Mouse (Mus musculus): ENCODE results near the gene Alkbh6. TPM values are rescaled to one million over a fixed set of nuclear protein-coding genes. Genes with fewer than 3 reads are reported as not detected.

Gene Alkbh6
- polyA plus RNA-seq (2014; fragmentation: Nextera tagmentation; extraction: Ambion mirVana), result 70.7 and 79.3 TPM in 2 replicates

- Histone ChIP-seq H3K27ac (ENCODE audit: low read depth) (peak within 1 kb of the TSS; percentile 59), H3K4me3 (ENCODE audit: low read depth, low read length) (peak within 1 kb of the TSS; percentile 79), H3K27me3 (replicated peaks; ENCODE audit: control insufficient read depth, insufficient read depth, low read length) (no peaks in the 10 kb centered on the region), H3K4me2 (ENCODE audit: low read length) (peak within 1 kb of the TSS; percentile 90), H3K4me1 (replicated peaks; ENCODE audit: control insufficient read depth, insufficient read depth, low read length) (peaks cover 17% of the 10 kb centered on the region; the same call in 1 of the 2 replicates), H3K9me3 (ENCODE audit: control insufficient read depth, low read length) (no peaks in the 10 kb centered on the region), H3K9ac (ENCODE audit: low read length) (peak within 1 kb of the TSS; percentile 61), H3K36me3 (ENCODE audit: control insufficient read depth, insufficient read depth, low read length) (peaks cover 33% of the 10 kb centered on the region)
- ATAC-seq (replicated peaks; ENCODE audit: low FRiP score, low TSS enrichment, low read depth) (peak; percentile 99), DNase-seq (ENCODE audit: low spot score) (peak; percentile 92)
- 4% methylated on average over 27 of the region's 27 CpGs for WGBS
Observed at GRCm38 (mm10) chr7:30308076-30309005, at the start of gene Alkbh6. Alkbh6 (plus strand) TSS chr7:30308717.

- no peak for ATAC-seq (replicated peaks; ENCODE audit: low FRiP score, low TSS enrichment, low read depth)
- H3K4me3 ChIP-seq (ENCODE audit: low read depth, low read length), result no peak overlapping the region
- 73% methylated on average over 2 of the region's 2 CpGs for WGBS
Observed at GRCm38 (mm10) chr7:30265041-30265440, 43.5 kb upstream of the Alkbh6 start.

GRCm38 (mm10) chr7:30265531-30265930, 43.0 kb upstream of the Alkbh6 start:
- H3K9ac ChIP-seq (ENCODE audit: low read length), result no peak overlapping the region
- H3K9me3 ChIP-seq (ENCODE audit: control insufficient read depth, low read length), result no peaks in the 10 kb centered on the region
- H3K4me3 ChIP-seq (ENCODE audit: low read depth, low read length), result no peak overlapping the region
- no peak overlapping the region for H3K27ac ChIP-seq (ENCODE audit: low read depth)
- DNase-seq (ENCODE audit: low spot score), result no peak
- 93% methylated on average over 5 of the region's 5 CpGs for WGBS
- H3K4me2 ChIP-seq (ENCODE audit: low read length), result no peak overlapping the region
- H3K27me3 ChIP-seq (replicated peaks; ENCODE audit: control insufficient read depth, insufficient read depth, low read length), result no peaks in the 10 kb centered on the region
- no peak for ATAC-seq (replicated peaks; ENCODE audit: low FRiP score, low TSS enrichment, low read depth)
- no peaks in the 10 kb centered on the region for H3K4me1 ChIP-seq (replicated peaks; ENCODE audit: control insufficient read depth, insufficient read depth, low read length)
- H3K36me3 ChIP-seq (ENCODE audit: control insufficient read depth, insufficient read depth, low read length), result peaks cover 24% of the 10 kb centered on the region

More at GRCm38 (mm10) chr7:30265041-30265440, 43.5 kb upstream of the Alkbh6 start:
- H3K27ac ChIP-seq (ENCODE audit: low read depth), result no peak overlapping the region
- no peaks in the 10 kb centered on the region for H3K9me3 ChIP-seq (ENCODE audit: control insufficient read depth, low read length)
- no peaks in the 10 kb centered on the region for H3K27me3 ChIP-seq (replicated peaks; ENCODE audit: control insufficient read depth, insufficient read depth, low read length)
- no peak for DNase-seq (ENCODE audit: low spot score)
- no peak overlapping the region for H3K4me2 ChIP-seq (ENCODE audit: low read length)
- H3K36me3 ChIP-seq (ENCODE audit: control insufficient read depth, insufficient read depth, low read length), result peaks cover 20% of the 10 kb centered on the region
- no peaks in the 10 kb centered on the region for H3K4me1 ChIP-seq (replicated peaks; ENCODE audit: control insufficient read depth, insufficient read depth, low read length)
- no peak overlapping the region for H3K9ac ChIP-seq (ENCODE audit: low read length)

- no peaks in the 10 kb centered on the region for H3K4me1 ChIP-seq (replicated peaks; ENCODE audit: control insufficient read depth, insufficient read depth, low read length)
- 85% methylated on average over 7 of the region's 7 CpGs for WGBS
- ATAC-seq (replicated peaks; ENCODE audit: low FRiP score, low TSS enrichment, low read depth), result no peak
Observed at GRCm38 (mm10) chr7:30265935-30266334, 42.6 kb upstream of the Alkbh6 start.

GRCm38 (mm10) chr7:30266780-30267179, 41.7 kb upstream of the Alkbh6 start:
- peaks cover 24% of the 10 kb centered on the region for H3K36me3 ChIP-seq (ENCODE audit: control insufficient read depth, insufficient read depth, low read length)
- no peak overlapping the region for H3K4me2 ChIP-seq (ENCODE audit: low read length)
- no peak overlapping the region for H3K27ac ChIP-seq (ENCODE audit: low read depth)
- no peaks in the 10 kb centered on the region for H3K9me3 ChIP-seq (ENCODE audit: control insufficient read depth, low read length)
- WGBS, result 86% methylated on average over 3 of the region's 3 CpGs
- DNase-seq (ENCODE audit: low spot score) (no peak), ATAC-seq (replicated peaks; ENCODE audit: low FRiP score, low TSS enrichment, low read depth) (no peak)
- H3K27me3 ChIP-seq (replicated peaks; ENCODE audit: control insufficient read depth, insufficient read depth, low read length), result no peaks in the 10 kb centered on the region
- no peaks in the 10 kb centered on the region for H3K4me1 ChIP-seq (replicated peaks; ENCODE audit: control insufficient read depth, insufficient read depth, low read length)
- no peak overlapping the region for H3K9ac ChIP-seq (ENCODE audit: low read length)
- no peak overlapping the region for H3K4me3 ChIP-seq (ENCODE audit: low read depth, low read length)

More at GRCm38 (mm10) chr7:30265935-30266334, 42.6 kb upstream of the Alkbh6 start:
- no peak overlapping the region for H3K9ac ChIP-seq (ENCODE audit: low read length)
- no peak overlapping the region for H3K4me3 ChIP-seq (ENCODE audit: low read depth, low read length)
- H3K27me3 ChIP-seq (replicated peaks; ENCODE audit: control insufficient read depth, insufficient read depth, low read length), result no peaks in the 10 kb centered on the region
- no peak for DNase-seq (ENCODE audit: low spot score)
- H3K27ac ChIP-seq (ENCODE audit: low read depth), result no peak overlapping the region
- peaks cover 24% of the 10 kb centered on the region for H3K36me3 ChIP-seq (ENCODE audit: control insufficient read depth, insufficient read depth, low read length)
- no peak overlapping the region for H3K4me2 ChIP-seq (ENCODE audit: low read length)
- no peaks in the 10 kb centered on the region for H3K9me3 ChIP-seq (ENCODE audit: control insufficient read depth, low read length)

- no peak overlapping the region for H3K27ac ChIP-seq (ENCODE audit: low read depth)
- DNase-seq (ENCODE audit: low spot score) (no peak), ATAC-seq (replicated peaks; ENCODE audit: low FRiP score, low TSS enrichment, low read depth) (no peak)
- no peaks in the 10 kb centered on the region for H3K4me1 ChIP-seq (replicated peaks; ENCODE audit: control insufficient read depth, insufficient read depth, low read length)
- H3K27me3 ChIP-seq (replicated peaks; ENCODE audit: control insufficient read depth, insufficient read depth, low read length), result no peaks in the 10 kb centered on the region
- H3K36me3 ChIP-seq (ENCODE audit: control insufficient read depth, insufficient read depth, low read length), result peaks cover 13% of the 10 kb centered on the region
- WGBS, result 91% methylated on average over 4 of the region's 4 CpGs
- no peak overlapping the region for H3K9ac ChIP-seq (ENCODE audit: low read length)
- no peak overlapping the region for H3K4me3 ChIP-seq (ENCODE audit: low read depth, low read length)
- H3K4me2 ChIP-seq (ENCODE audit: low read length), result no peak overlapping the region
- no peaks in the 10 kb centered on the region for H3K9me3 ChIP-seq (ENCODE audit: control insufficient read depth, low read length)
Observed at GRCm38 (mm10) chr7:30269641-30270040, 38.9 kb upstream of the Alkbh6 start.

- no peak overlapping the region for H3K4me2 ChIP-seq (ENCODE audit: low read length)
- H3K36me3 ChIP-seq (ENCODE audit: control insufficient read depth, insufficient read depth, low read length), result peaks cover 5% of the 10 kb centered on the region; the same call in 1 of the 2 replicates
- no peak overlapping the region for H3K9ac ChIP-seq (ENCODE audit: low read length)
- 35% methylated on average over 6 of the region's 6 CpGs for WGBS
- no peaks in the 10 kb centered on the region for H3K9me3 ChIP-seq (ENCODE audit: control insufficient read depth, low read length)
- H3K4me1 ChIP-seq (replicated peaks; ENCODE audit: control insufficient read depth, insufficient read depth, low read length), result peaks cover 3% of the 10 kb centered on the region
- no peak overlapping the region for H3K4me3 ChIP-seq (ENCODE audit: low read depth, low read length)
- no peaks in the 10 kb centered on the region for H3K27me3 ChIP-seq (replicated peaks; ENCODE audit: control insufficient read depth, insufficient read depth, low read length)
- no peak overlapping the region for H3K27ac ChIP-seq (ENCODE audit: low read depth)
- ATAC-seq (replicated peaks; ENCODE audit: low FRiP score, low TSS enrichment, low read depth), result no peak
- DNase-seq (ENCODE audit: low spot score), result no peak
Observed at GRCm38 (mm10) chr7:30274383-30274782, 34.1 kb upstream of the Alkbh6 start.

GRCm38 (mm10) chr7:30278911-30279310, 29.6 kb upstream of the Alkbh6 start:
- Histone ChIP-seq H3K4me2 (ENCODE audit: low read length) (peak overlapping the region; percentile 94), H3K9me3 (ENCODE audit: control insufficient read depth, low read length) (no peaks in the 10 kb centered on the region), H3K9ac (ENCODE audit: low read length) (no peak overlapping the region), H3K27ac (ENCODE audit: low read depth) (no peak overlapping the region), H3K4me1 (replicated peaks; ENCODE audit: control insufficient read depth, insufficient read depth, low read length) (peaks cover 10% of the 10 kb centered on the region), H3K4me3 (ENCODE audit: low read depth, low read length) (no peak overlapping the region), H3K27me3 (replicated peaks; ENCODE audit: control insufficient read depth, insufficient read depth, low read length) (no peaks in the 10 kb centered on the region), H3K36me3 (ENCODE audit: control insufficient read depth, insufficient read depth, low read length) (no peaks in the 10 kb centered on the region)
- WGBS, result 65% methylated on average over 2 of the region's 2 CpGs
- ATAC-seq (replicated peaks; ENCODE audit: low FRiP score, low TSS enrichment, low read depth) (no peak), DNase-seq (ENCODE audit: low spot score) (no peak)
